Mouse (Mus musculus): Measurements from ENCODE around the gene Gm20696.

- no peak for TF ChIP-seq CTCF (IDR thresholded peaks at IDR 0.05; ENCODE audit: control insufficient read depth, insufficient read depth, low read length)
- no peak for TF ChIP-seq POLR2A (IDR thresholded peaks at IDR 0.05; ENCODE audit: borderline replicate concordance, control insufficient read depth, low read depth, low read length)
Observed at GRCm38 (mm10) chr6:99546416-99546815, 120.2 kb downstream of the Gm20696 start.
